Mouse (Mus musculus): Measurements from ENCODE around the gene Qrich2.

The Qrich2 gene

GRCm38 (mm10) chr11:116493795-116494252 is 27.8 kb upstream of the Qrich2 start, which contains the start of gene Prpsap1:
Prpsap1 (minus strand) TSS chr11:116494202.
- no peak for TF ChIP-seq GATA4 (IDR thresholded peaks at IDR 0.05; ENCODE audit: insufficient replicate concordance, low read length)

- no peak for TF ChIP-seq GATA4 (IDR thresholded peaks at IDR 0.05; ENCODE audit: insufficient replicate concordance, low read length)
Observed at GRCm38 (mm10) chr11:116493191-116493590, 27.1 kb upstream of the Qrich2 start.

- TF ChIP-seq GATA4 (IDR thresholded peaks at IDR 0.05; ENCODE audit: insufficient replicate concordance, low read length): no peak
Observed at GRCm38 (mm10) chr11:116491338-116491737, 25.3 kb upstream of the Qrich2 start.

GRCm38 (mm10) chr11:116490232-116491107 is 24.4 kb upstream of the Qrich2 start:
- peak; percentile 27; the same call in 1 of the 2 replicates for TF ChIP-seq GATA4 (IDR thresholded peaks at IDR 0.05; ENCODE audit: insufficient replicate concordance, low read length)

GRCm38 (mm10) chr11:116489771-116490231 is 23.8 kb upstream of the Qrich2 start:
- no peak for TF ChIP-seq GATA4 (IDR thresholded peaks at IDR 0.05; ENCODE audit: insufficient replicate concordance, low read length)

GRCm38 (mm10) chr11:116488693-116489375 is 22.8 kb upstream of the Qrich2 start:
- TF ChIP-seq GATA4 (IDR thresholded peaks at IDR 0.05; ENCODE audit: insufficient replicate concordance, low read length): no peak

GRCm38 (mm10) chr11:116488207-116488606 is 22.2 kb upstream of the Qrich2 start:
- TF ChIP-seq GATA4 (IDR thresholded peaks at IDR 0.05; ENCODE audit: insufficient replicate concordance, low read length): no peak

- TF ChIP-seq GATA4 (IDR thresholded peaks at IDR 0.05; ENCODE audit: insufficient replicate concordance, low read length): no peak
Observed at GRCm38 (mm10) chr11:116484261-116484660, 18.2 kb upstream of the Qrich2 start.

GRCm38 (mm10) chr11:116481776-116482175 is 15.7 kb upstream of the Qrich2 start:
- no peak for TF ChIP-seq GATA4 (IDR thresholded peaks at IDR 0.05; ENCODE audit: insufficient replicate concordance, low read length)

GRCm38 (mm10) chr11:116480975-116481374 is 14.9 kb upstream of the Qrich2 start:
- no peak for TF ChIP-seq GATA4 (IDR thresholded peaks at IDR 0.05; ENCODE audit: insufficient replicate concordance, low read length)

- TF ChIP-seq GATA4 (IDR thresholded peaks at IDR 0.05; ENCODE audit: insufficient replicate concordance, low read length): no peak
Observed at GRCm38 (mm10) chr11:116479832-116480231, 13.8 kb upstream of the Qrich2 start.

GRCm38 (mm10) chr11:116478978-116479377 is 12.9 kb upstream of the Qrich2 start:
- no peak for TF ChIP-seq GATA4 (IDR thresholded peaks at IDR 0.05; ENCODE audit: insufficient replicate concordance, low read length)

GRCm38 (mm10) chr11:116477160-116477759 is 11.2 kb upstream of the Qrich2 start:
- no peak for TF ChIP-seq GATA4 (IDR thresholded peaks at IDR 0.05; ENCODE audit: insufficient replicate concordance, low read length)

GRCm38 (mm10) chr11:116476696-116477095 is 10.7 kb upstream of the Qrich2 start:
- no peak for TF ChIP-seq GATA4 (IDR thresholded peaks at IDR 0.05; ENCODE audit: insufficient replicate concordance, low read length)

- no peak; the same call in 1 of the 2 replicates for TF ChIP-seq GATA4 (IDR thresholded peaks at IDR 0.05; ENCODE audit: insufficient replicate concordance, low read length)
Observed at GRCm38 (mm10) chr11:116476041-116476440, 10.0 kb upstream of the Qrich2 start.
